Mouse (Mus musculus) thymus, postnatal 10 days (tissue): ENCODE measurements around the gene Mrgbp.

Experiments used
- DNase-seq, 2 experiments: peaks; one replicate each; pipeline ENCODE4 v3.0.0; 2021; ENCODE audit warnings: low spot score in 2 of 2

The Mrgbp gene

DNA sequence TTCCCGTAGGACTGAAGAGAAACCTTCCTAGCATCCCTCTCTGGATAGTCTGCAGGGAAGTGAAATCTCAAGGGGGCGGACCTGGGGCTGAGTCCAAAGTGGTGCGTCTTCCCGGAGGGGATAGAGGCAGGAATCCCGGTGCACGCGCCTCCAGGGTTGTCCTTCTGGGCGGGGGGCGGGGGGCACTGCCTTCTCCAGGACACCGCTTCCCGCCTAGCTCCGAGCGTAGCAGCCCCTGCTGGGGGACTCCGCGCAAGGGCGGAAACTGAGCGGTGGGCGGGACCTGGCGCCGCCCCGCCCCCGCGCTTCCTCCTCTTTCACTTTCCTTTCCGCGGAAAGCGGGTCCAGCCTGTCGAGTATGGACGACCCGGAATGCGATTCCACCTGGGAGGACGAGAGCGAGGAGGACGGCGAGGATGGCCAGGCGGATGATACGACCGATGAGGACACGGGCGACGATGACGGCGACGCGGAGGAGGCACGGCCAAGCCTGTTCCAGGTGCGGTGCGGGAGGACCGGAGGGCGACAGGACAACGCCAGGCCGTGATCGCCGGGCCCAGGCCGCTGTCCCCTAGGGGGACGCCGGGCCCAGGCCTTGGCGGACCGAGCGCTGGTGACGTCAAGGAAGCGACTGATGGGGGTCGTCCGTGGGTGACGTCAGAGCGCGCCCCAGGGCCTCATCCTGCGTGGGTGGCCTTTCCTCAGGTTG is 8.2 kb downstream of the Mrgbp start, which contains the start of gene Ogfr:
Ogfr (plus strand) TSS at position 123 of the 709 bp plus-strand sequence.
- DNase-seq: peak; percentile 79 to 86

DNA sequence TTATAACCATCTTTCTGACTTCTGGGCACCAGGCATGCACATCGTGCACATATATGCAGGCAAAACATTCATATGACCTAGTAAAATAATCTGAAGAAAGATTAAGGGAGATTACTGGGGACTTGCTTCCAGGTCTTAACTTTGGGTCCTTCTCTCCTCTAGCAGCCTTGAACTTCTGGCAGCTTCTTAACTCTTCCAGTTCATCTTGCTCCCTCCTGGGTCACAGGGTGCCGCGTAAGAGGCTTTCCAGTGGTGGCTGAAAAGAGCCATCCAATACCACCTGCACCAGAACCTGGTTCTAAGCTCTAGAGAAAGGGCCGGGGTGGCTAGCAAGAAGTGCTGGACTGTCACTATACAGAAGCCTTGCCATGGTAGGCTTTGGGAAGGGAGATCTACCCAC is 16.4 kb downstream of the Mrgbp start, which contains the start of gene Col9a3:
Col9a3 (plus strand) TSS at position 301 of the 400 bp plus-strand sequence.
- no peak for DNase-seq

DNA sequence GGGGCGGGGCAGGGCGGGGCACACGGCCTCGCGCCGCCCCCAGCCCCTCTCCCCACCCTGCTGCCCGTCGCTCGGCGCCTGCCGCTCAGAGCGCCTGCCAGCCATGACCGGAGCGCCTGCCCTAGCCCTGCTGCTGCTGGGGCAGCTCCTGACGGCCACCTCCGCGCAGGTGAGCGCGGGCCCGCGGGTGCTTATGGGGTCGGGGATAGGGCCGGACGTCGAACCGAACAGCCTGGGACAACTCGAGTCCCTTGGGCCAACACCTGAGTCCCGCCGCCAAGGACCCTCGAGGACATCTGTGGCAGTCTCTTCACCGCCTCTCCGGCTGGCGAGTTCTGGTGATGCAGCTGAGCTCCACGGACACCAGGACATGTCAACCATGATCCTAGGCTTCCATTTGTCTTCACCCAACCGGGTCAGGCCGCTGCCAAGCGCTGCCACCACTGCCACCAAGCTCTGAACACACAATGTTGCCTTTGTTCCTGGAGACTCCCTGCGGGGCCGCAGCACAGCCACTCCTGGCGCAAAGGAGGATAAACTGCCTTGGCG is 17.1 kb downstream of the Mrgbp start:
- no peak for DNase-seq

DNA sequence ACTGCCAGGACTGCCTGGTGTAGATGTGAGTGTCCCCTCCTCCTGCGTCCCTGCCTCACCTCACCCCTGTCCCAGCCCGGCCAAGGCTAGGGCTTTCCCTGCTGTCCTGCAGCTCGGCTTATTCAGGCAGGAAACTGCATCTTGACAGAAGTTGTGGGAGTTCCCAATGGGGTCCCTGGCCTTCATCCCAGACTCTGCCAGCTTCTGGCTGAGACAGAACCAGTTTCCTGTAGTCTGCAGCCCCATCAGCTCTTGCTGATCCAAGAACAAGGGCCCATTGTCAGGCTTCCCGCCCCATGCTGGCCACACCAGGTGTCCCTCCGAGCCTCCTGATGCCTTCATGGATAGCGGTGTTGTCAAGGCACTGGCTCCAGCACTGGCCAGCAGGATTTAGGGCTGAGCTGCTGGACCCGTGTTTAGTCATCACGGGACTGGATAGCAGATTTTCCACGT is 19.5 kb downstream of the Mrgbp start:
- DNase-seq: no peak

DNA sequence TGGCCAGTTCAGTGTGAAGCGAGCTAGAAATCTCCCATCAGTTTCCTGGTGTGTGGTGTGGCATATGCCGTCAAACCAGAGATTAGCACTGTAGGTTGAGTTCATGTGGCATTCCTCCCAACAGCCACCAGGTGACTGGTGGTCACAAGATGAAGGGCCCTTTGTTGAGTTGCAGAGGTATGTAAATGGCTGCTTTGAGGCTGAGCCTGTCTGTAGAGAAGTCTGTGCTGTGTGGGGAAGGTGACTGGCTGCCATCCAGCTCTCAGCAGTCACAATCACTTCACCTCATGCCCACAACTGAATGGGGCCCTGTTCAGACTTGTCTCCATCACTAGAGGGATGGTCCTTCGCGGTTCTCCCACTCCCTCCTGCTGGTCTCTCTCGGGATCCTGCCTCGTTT is 23.7 kb downstream of the Mrgbp start:
- DNase-seq: no peak

DNA sequence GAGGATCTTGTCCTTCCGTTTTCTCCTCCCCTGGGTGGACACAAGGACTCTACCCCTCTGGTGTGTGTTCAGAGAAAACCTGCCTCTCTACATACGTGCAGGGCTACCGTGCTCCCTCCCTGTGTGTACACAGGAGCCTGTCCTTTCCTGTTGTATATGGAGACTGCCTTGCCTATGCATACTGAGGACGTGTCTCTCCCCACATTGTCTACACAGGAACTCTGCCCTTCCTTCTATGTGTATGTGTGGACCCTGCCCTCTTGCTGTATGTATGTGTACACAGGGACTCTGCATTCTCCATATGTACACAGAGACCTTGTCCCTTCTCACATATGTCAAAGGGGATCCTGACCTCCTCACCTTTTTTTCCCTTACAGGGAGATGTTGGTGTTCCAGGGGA is 29.2 kb downstream of the Mrgbp start:
- no peak for DNase-seq

DNA sequence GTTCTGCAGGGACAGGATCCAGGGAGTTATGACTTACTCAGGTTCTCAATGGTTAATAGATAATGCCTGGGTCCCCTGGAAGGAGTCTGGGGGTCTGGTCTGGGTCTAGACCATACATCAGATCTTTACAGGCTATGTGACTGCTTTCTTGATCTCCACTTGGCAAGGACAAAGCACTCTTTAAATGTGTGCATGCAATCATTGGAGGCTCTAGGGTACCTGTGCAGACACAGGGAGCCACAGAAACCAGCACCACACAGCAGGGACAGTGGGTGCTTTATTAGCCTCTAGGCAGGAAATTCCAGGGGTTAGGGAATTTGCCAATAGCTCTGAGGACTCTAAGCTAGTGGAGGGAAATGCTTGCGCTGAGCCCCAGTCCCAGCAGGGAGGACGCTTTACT is 30.8 kb downstream of the Mrgbp start:
- DNase-seq: no peak
